Mouse (Mus musculus) lung, adult 2 months (tissue): ENCODE results near the gene Tenm3. TPM values are rescaled to one million over a fixed set of nuclear protein-coding genes. Genes with fewer than 3 reads are reported as not detected.

Experiments
- DNase-seq: peaks from one replicate; pipeline ENCODE4 v3.0.0; 2022
- H3K4me1 ChIP-seq: fragments of 200-500 bp; 2 replicates; pipeline ENCODE4 v1.6.1; 2011; ENCODE audit warnings: low read length; ENCODE audit not compliant: control insufficient read depth, insufficient read depth
- H3K4me3 ChIP-seq: fragments of 200-500 bp; replicated peaks from 2 replicates; pipeline ENCODE3; 2011; ENCODE audit warnings: low read depth, mild to moderate bottlenecking, control low read depth, low read length; ENCODE audit errors: extremely low read depth
- CTCF ChIP-seq: fragments of 200-500 bp; IDR thresholded peaks from 2 replicates; pipeline ENCODE4 v1.5.1; 2011; ENCODE audit warnings: mild to moderate bottlenecking, low read length, control low read depth; ENCODE audit not compliant: insufficient read depth
- POLR2A ChIP-seq: fragments of 200-500 bp; IDR thresholded peaks from 2 replicates; pipeline ENCODE4 v1.6.1; 2011; ENCODE audit warnings: low read depth, mild to moderate bottlenecking, control low read depth, low read length, borderline replicate concordance; ENCODE audit errors: extremely low read depth
- WGBS: fragments of 180-500 bp; shearing (Covaris S2); methylation state at CpG from one replicate; pipeline ENCODE4 v1.1.7; 2018; 5-methylcytosine and 5-hydroxymethylcytosine counted together
- polyA plus RNA-seq: library from polyadenylated mRNA; depleted of rRNA; stranded (reverse); fragments of >200 nt; gene quantifications from 2 replicates; pipeline ENCODE4 v1.2.3, GENCODE M21; 2012

The Tenm3 gene
- polyA plus RNA-seq, 1 experiment, result 1.1 TPM

GRCm38 (mm10) chr8:48228676-48229075, 615.1 kb downstream of the Tenm3 start:
- no peak for DNase-seq
- no peaks in the 10 kb centered on the region for H3K4me1 ChIP-seq
- TF ChIP-seq CTCF (no peak), POLR2A (no peak)
- 95% methylated on average over 35 of the region's 35 CpGs for WGBS
- H3K4me3 ChIP-seq, result no peak overlapping the region

GRCm38 (mm10) chr8:48224753-48225152, 619.0 kb downstream of the Tenm3 start:
- no peak for TF ChIP-seq CTCF
- TF ChIP-seq POLR2A, result no peak
- WGBS, result 45% methylated on average over 11 of the region's 11 CpGs
- Histone ChIP-seq H3K4me3 (no peak overlapping the region), H3K4me1 (no peaks in the 10 kb centered on the region)
- DNase-seq, result no peak

- Histone ChIP-seq H3K4me1 (no peaks in the 10 kb centered on the region), H3K4me3 (no peak overlapping the region)
- DNase-seq, result peak; percentile 53
- 12% methylated on average over 11 of the region's 11 CpGs for WGBS
- TF ChIP-seq CTCF (peak; percentile 80), POLR2A (no peak)
These were observed 621.4 kb downstream of the Tenm3 start for GRCm38 (mm10) chr8:48222429-48222769.

GRCm38 (mm10) chr8:48221724-48222428, 621.9 kb downstream of the Tenm3 start:
- H3K4me3 ChIP-seq, result no peak overlapping the region
- WGBS, result 12% methylated on average over 16 of the region's 16 CpGs
- H3K4me1 ChIP-seq, result no peaks in the 10 kb centered on the region
- TF ChIP-seq POLR2A, result no peak
- no peak for TF ChIP-seq CTCF
- DNase-seq, result no peak

- DNase-seq, result no peak
- WGBS, result 75% methylated on average over 11 of the region's 11 CpGs
- no peak overlapping the region for H3K4me3 ChIP-seq
- no peaks in the 10 kb centered on the region for H3K4me1 ChIP-seq
- no peak for TF ChIP-seq CTCF
These were observed 622.4 kb downstream of the Tenm3 start for GRCm38 (mm10) chr8:48221304-48221703.

- no peak for DNase-seq
- H3K4me1 ChIP-seq, result no peaks in the 10 kb centered on the region
- no peak overlapping the region for H3K4me3 ChIP-seq
- TF ChIP-seq POLR2A (no peak), CTCF (no peak)
- WGBS, result 82% methylated on average over 25 of the region's 25 CpGs
These were observed 623.1 kb downstream of the Tenm3 start for GRCm38 (mm10) chr8:48220529-48221181.

GRCm38 (mm10) chr8:48215071-48215501, 628.7 kb downstream of the Tenm3 start:
- WGBS, result 46% methylated on average over 9 of the region's 9 CpGs
- no peak for DNase-seq
- Histone ChIP-seq H3K4me3 (no peak overlapping the region), H3K4me1 (no peaks in the 10 kb centered on the region)
- no peak for TF ChIP-seq CTCF

GRCm38 (mm10) chr8:48214386-48214785, 629.4 kb downstream of the Tenm3 start:
- TF ChIP-seq CTCF (no peak), POLR2A (no peak)
- 70% methylated on average over 6 of the region's 6 CpGs for WGBS
- H3K4me3 ChIP-seq, result no peak overlapping the region
- no peaks in the 10 kb centered on the region for H3K4me1 ChIP-seq
- no peak for DNase-seq

- H3K4me1 ChIP-seq, result no peaks in the 10 kb centered on the region
- no peak for DNase-seq
- 86% methylated on average over 9 of the region's 9 CpGs for WGBS
- TF ChIP-seq POLR2A (no peak), CTCF (no peak)
- no peak overlapping the region for H3K4me3 ChIP-seq
These were observed 631.8 kb downstream of the Tenm3 start for GRCm38 (mm10) chr8:48211931-48212330.

- Histone ChIP-seq H3K4me3 (no peak overlapping the region), H3K4me1 (no peaks in the 10 kb centered on the region)
- no peak for TF ChIP-seq POLR2A
- TF ChIP-seq CTCF, result no peak
- 68% methylated on average over 6 of the region's 6 CpGs for WGBS
- DNase-seq, result no peak
These were observed 636.2 kb downstream of the Tenm3 start for GRCm38 (mm10) chr8:48207567-48207966.

- no peak for TF ChIP-seq CTCF
- H3K4me3 ChIP-seq, result no peak overlapping the region
- no peak for DNase-seq
- 64% methylated on average over 8 of the region's 8 CpGs for WGBS
- H3K4me1 ChIP-seq, result no peaks in the 10 kb centered on the region
These were observed 636.8 kb downstream of the Tenm3 start for GRCm38 (mm10) chr8:48206922-48207321.
